Mouse (Mus musculus): ENCODE data around the gene Prkag2.

Prkag2 gene

GRCm38 (mm10) chr5:24993190-24993589 is 107.3 kb downstream of the Prkag2 start:
- no peak for DNase-seq

GRCm38 (mm10) chr5:24991575-24991974 is 108.9 kb downstream of the Prkag2 start:
- DNase-seq, result no peak

- DNase-seq, result no peak
These were observed 110.0 kb downstream of the Prkag2 start for GRCm38 (mm10) chr5:24990460-24990859.

GRCm38 (mm10) chr5:24989683-24990082 is 110.8 kb downstream of the Prkag2 start:
- DNase-seq, result no peak

GRCm38 (mm10) chr5:24986956-24987355 is 113.5 kb downstream of the Prkag2 start:
- no peak for DNase-seq

DNA sequence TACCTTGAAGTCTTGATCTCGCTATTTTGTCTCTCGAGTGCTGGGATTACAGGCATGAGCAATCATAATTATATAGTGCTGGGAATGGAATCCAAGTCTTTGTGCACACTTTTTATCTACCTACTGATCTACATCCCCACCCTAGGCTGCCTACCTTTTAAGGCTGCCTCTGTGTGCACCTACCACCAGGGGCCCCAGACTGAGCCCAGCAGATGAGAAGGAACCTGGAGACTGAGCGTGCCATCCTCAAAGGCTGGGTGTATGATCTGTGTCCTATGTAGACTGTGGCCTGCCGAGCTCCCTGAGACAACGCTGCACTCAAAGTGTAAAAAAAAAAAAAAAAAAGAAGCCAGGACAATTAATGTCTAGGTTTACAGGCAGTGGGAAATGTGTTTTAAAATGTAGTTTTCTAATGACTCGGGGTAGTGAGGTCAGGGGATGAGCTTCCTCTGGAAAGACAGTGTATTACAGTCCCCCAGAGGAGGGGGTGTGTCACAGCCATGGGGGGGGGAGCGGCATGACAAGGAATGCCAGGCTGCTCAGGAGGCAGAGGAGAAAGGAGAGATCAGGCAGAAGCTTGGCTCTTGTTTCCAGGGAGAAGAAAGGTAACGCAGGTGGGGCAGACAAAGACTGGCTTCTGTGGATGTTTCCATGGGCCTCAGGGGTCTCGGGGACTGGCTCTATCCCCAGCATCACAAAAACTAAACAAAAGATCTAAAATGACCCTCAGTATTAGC is 114.1 kb downstream of the Prkag2 start:
- no peak for DNase-seq

DNA sequence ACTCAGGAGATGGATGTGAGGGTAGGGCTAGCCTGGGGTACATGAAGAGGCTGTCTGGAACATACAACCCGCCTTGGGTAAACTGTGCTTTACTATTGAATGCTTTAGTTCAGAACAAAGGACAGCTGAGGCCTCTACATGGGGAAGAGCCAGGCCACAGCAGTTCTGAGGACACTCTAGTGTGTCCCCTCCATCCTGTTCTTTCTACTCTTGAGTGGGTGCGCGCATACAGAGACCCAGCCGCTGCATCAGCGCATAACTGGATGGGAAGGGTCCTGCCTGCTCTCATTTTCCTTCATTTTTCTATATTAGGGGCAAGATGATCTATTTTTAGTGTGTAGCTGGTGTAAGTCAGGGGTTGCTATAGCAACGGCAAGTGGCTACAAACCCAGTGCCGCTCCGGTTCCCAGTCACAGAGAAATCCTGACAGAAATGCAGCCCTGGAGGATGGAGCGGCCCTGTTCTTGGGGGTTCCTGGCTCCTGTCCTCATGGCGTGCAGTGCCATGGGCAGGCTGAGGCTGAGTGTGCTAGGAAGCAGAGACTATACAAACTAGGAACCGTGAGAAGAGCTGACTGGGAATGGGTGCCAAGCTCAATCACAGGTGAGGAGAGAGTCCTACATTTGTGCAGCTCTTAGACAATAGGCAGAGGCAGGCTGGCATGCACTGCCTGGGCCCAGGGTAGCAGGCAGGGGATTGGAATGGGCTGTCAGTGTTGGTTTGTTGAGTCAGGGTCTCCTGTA is 114.8 kb downstream of the Prkag2 start:
- no peak for DNase-seq

DNA sequence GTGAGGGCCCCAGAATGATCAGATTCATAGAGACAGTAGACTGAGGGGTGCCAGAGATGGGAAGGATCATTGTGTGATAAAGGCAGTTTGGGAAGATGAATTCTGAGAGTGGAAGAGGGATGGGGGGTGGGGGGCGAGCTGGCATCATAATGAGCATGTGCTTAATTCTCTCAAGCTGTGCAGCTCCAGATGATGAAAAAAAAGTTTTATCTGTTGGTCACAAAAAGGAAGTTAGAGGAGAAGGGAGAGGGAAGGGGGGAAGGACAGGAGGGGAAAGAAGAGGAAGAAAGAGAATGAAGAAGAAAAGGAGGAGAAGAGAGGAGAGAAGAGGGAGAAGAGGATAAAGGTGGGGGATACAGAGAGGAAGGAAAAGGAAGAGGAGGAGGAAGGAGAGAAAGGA is 116.3 kb downstream of the Prkag2 start:
- no peak for DNase-seq

DNA sequence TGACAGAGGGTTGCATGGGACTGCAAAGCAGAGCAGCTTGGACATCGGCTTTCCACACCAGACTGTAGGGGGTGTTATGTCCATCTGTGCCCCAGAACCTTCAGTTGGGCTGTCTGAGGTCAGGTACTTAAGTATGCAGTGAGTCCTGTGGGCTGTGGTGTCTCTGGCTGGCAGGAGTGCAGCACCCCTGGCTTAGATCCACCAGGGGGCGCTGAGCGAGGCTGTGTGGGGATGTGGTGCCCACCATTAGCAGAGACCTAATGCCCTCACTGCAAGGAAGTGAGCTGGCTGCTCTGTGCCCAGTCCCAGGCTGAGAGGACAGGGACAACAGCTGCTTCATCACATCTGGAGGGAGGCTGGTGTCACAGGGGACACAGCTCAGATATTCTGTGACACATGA is 116.9 kb downstream of the Prkag2 start:
- DNase-seq, result peak in 1 of 2 experiments; percentile 39

DNA sequence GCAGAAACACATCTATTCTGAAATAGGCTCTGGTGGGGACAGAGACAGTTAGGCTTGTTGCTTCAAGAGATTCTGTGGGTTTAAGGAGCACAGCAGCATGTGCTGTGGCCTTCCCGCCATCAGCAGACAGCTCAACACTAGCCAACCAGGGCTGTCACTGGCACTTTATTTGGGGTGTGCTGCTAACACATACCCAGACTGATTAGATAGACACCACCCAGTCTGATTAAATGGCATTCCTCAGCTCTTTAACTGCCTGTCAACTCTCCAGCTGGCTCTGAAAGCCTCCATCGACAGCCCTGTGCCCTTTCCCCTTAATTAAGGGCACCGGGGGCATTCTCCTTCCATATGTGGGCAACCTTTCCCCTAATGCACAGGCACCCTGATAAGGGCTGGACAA is 118.2 kb downstream of the Prkag2 start:
- no peak for DNase-seq

DNA sequence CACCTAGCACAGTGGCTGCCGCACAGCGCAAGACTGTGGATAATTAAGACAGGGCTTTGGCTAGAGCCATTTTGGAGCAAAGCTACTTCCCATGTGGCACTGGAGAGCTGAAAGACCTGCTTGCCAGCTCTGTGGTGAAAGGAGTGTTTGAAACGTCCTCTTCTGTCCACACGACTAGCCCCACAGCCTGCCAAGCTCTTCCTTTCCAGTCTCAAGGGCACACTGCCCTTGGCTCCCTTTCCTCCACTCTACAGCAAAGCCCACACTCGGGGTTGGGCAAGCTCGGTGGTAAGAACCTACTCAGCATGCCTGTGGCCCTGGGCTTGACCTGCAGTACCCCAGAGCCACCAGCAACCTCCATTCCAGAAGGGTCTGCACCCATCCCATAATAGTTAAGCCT is 118.7 kb downstream of the Prkag2 start:
- DNase-seq, result no peak

GRCm38 (mm10) chr5:24979968-24980345 is 120.5 kb downstream of the Prkag2 start:
- DNase-seq, result no peak

GRCm38 (mm10) chr5:24979312-24979967 is 121.0 kb downstream of the Prkag2 start:
- DNase-seq, result no peak

GRCm38 (mm10) chr5:24976907-24977306 is 123.5 kb downstream of the Prkag2 start:
- no peak for DNase-seq

- peak; percentile 40 to 50 for DNase-seq
These were observed 124.2 kb downstream of the Prkag2 start for GRCm38 (mm10) chr5:24976236-24976635.

GRCm38 (mm10) chr5:24975100-24975499 is 125.3 kb downstream of the Prkag2 start:
- DNase-seq, result no peak

- no peak for DNase-seq
These were observed 126.7 kb downstream of the Prkag2 start for GRCm38 (mm10) chr5:24973672-24974225.

DNA sequence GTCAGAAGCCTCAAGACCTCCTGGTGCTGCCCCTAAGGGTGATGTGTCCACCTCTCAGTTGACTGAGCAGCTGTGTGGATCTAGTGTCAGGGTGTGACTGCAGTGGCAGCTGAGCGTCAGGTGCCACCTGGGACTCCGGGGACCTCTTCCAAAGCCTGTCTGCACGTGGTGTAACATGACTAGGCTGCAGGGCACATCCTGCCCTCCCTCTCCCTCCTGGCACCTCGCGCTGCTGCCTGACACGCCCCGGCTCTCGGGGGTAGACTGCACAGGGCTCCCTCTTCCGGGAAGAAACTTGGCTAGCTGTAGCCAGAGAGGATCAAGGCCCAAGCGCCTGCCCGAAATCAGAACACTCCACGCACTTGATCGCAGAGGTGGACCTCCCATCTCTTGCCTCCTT is 127.2 kb downstream of the Prkag2 start:
- peak; percentile 44 to 46 for DNase-seq

DNA sequence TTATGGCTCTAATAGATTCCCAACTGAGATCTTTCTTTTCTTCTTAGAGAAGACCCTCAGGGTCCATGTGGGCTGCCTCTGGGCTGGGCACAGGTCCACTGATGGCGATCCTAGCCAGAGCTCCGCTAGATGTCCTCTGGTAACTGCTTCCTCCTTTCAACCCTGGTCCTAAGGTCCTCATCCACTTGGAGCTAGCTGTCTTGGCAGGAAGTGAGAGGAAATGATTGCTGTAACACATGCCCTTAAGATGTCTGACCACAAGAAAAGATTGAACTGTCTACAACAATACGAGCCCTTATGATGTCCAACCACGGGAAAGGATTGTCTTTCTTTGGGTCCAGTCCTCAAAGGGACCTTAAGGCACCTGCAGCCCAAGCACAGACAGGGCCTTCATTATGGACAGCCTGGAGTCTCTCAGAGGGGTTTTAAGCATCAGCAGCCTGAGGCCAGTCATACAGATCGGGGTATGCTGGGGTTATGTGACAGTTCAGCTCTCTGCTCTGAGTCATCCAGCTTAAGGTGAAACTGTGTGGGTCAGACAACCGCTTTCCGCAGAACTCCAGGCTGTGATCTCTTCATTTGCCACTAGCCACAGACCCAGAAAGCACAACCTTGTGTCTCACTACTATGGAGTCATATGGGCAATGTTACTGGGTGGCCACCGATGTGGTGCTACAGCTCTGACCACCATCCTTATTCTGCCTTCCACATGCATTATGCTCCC is 129.7 kb downstream of the Prkag2 start:
- no peak for DNase-seq

DNA sequence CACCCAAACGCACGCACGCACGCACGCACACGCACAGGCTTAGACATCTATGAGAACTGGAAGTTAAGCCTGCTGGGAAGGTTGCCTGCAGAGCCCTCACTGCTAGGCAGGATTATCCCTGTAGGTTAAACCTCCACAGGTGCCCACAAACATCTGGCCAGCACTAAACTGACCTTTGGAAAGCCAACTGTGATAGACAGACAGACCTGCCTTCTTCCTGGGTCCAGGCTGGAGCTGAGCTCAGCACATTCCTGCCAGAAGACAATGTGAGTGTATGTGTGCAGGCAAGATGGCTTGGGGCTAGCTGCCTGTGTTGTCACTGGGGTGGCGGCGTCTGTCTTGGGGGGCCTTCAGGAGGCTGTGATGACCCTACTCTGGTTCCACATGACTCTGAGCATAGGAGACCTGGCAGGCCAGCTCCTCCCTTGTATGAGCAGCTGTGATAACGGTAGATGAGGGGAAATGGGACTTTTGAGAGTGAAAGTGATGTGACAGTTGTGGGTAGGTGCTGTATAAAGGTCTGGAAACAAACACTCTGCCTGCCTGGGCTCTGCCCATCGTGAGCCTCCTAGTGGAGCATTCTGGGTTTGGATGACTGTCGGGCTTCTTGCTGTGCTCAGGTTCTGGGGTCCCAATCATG is 131.1 kb downstream of the Prkag2 start:
- DNase-seq, result peak; percentile 45 to 52

- DNase-seq, result no peak
These were observed 131.7 kb downstream of the Prkag2 start for GRCm38 (mm10) chr5:24968792-24969191.

DNA sequence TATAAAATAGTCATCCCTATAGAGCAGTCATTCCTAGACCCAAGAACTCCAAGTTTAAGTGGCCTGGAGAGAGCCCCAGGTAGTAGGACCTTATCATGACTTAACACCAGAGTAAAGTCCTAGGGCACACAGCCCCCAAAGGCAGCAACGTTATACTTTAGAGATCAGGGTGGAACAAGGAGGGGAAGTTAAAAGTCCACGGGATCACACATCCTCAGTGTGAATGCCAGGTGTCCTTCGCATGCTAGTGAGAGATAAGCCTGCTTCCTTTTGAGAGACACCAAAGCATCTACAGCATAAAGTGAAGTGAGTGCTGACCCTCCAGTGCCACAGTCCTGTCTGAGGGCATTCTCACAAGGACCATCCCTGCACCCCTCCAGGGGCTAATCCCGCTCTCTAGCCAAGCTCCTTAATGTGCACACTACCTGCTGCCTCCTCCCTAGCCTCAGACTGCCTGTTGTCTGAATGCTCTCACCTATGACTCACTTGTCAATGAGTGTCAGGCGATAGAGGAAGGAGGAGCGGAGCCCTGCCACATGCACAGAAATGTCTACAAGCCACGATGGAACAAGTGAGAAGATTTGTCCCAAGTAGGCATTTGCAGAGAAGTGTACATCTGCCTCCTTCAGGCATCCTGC is 132.4 kb downstream of the Prkag2 start:
- DNase-seq, result no peak

All from kidney, adult 8-10 months (tissue).